Mouse (Mus musculus) liver, embryonic 14.5 days (tissue): ENCODE data around the gene Tom1l2.

Experiments used
- CTCF ChIP-seq: IDR thresholded peaks from 2 replicates; pipeline ENCODE4 v1.5.1; 2016; ENCODE audit warnings: antibody characterized with exemption, low read depth, control low read depth
- EP300 ChIP-seq: IDR thresholded peaks from 2 replicates; pipeline ENCODE4 v1.6.1; 2016; ENCODE audit warnings: antibody characterized with exemption, low read depth

- TF ChIP-seq CTCF: no peak
- no peak for TF ChIP-seq EP300
Measured at GRCm38 (mm10) chr11:60300318-60300717, 52.4 kb downstream of the Tom1l2 start.
